Mouse (Mus musculus): Measurements from ENCODE around the gene Ccsap.
"Not testable (repeated sequence)": the region's sequence is repeated elsewhere in the genome, so short reads cannot be mapped to it uniquely, and the experiment has no call there.

DNA sequence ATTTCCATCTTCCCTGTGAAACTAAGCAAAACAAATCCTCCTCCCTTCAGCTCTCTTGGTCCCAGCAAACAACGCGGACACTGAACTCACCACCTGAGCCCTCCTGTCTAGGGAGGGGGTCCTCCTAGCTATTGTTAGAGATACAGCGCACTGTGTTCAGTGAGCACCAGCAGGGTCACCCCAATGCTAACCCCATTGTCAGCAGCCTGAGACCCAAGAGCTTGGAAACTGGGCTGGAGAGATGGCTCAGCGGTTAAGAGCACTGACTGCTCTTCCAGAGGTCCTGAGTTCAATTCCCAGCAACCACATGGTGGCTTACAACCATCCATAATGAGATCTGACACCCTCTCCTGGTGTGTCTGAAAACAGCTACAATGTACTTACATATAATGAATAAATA lies 50.7 kb downstream of the Ccsap start:
- TF ChIP-seq CTCF (conservative IDR thresholded peaks at IDR 0.05; ENCODE audit: insufficient read depth, insufficient read length, low read depth, low read length); POLR2A (IDR thresholded peaks at IDR 0.05; ENCODE audit: low read depth, low read length): not testable (repeated sequence)
